Mouse (Mus musculus): ENCODE data around the gene Foxe1.

DNA sequence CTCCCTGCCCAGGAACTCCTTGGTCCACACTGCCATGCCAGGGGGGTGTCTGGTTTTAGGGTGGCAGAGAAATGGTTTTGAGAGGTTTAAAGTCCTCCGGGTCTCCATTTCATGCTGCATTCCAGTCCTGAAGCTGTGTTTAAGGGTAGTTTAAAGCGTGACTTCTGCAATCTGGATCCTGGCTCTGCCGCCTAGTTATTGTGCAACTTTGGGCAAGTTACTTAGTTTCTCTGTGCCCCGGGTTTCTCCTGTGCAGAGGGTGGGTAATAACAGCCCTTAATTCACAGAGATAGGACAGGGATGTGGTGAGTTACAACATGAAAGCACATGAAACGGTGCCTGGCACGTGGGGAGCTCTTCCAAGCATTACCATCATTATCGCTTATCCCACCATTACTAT lies 35.5 kb upstream of the Foxe1 start:
- TF ChIP-seq CTCF (IDR thresholded peaks at IDR 0.05; ENCODE audit: control insufficient read depth, insufficient read depth, insufficient replicate concordance, low read depth, low read length) = no peak
- no peak for TF ChIP-seq POLR2A (IDR thresholded peaks at IDR 0.05; ENCODE audit: control insufficient read depth, low read depth, low read length)
